Mouse (Mus musculus) limb, embryonic 14.5 days (tissue): Measurements from ENCODE around the gene Pter. TPM values are rescaled to one million over a fixed set of nuclear protein-coding genes. Genes with fewer than 3 reads are reported as not detected.

ENCODE experiments used
- ATAC-seq: fragments of 200-750 bp; cut with Nextera tagmentation; 2 replicates; pipeline ENCODE4 v1.8.0; 2017; ENCODE audit warnings: low read depth, moderate number of reproducible peaks, moderate TSS enrichment; ENCODE audit not compliant: low FRiP score
- DNase-seq: peaks from one replicate; pipeline ENCODE4 v3.0.0-alpha.2; 2015; ENCODE audit warnings: low spot score
- H3K27ac ChIP-seq: fragments of 300-500 bp; sonication (generic); replicated peaks from 2 replicates; pipeline ENCODE4 v1.5.1; 2014; ENCODE audit warnings: low read depth, mild to moderate bottlenecking, low read length, moderate library complexity, mixed read lengths
- H3K27me3 ChIP-seq: fragments of 300-500 bp; sonication (generic); 2 replicates; pipeline ENCODE4 v1.6.1; 2014; ENCODE audit warnings: low read length, mixed read lengths; ENCODE audit not compliant: control insufficient read depth, insufficient read depth
- H3K36me3 ChIP-seq: fragments of 300-500 bp; sonication (generic); 2 replicates; pipeline ENCODE4 v1.6.1; 2014; ENCODE audit warnings: mild to moderate bottlenecking, low read length, moderate library complexity, mixed read lengths; ENCODE audit not compliant: control insufficient read depth, insufficient read depth
- H3K4me1 ChIP-seq: fragments of 300-500 bp; sonication (generic); 2 replicates; pipeline ENCODE4 v1.6.1; 2014; ENCODE audit warnings: antibody characterized with exemption, low read length, mixed read lengths; ENCODE audit not compliant: control insufficient read depth, insufficient read depth
- H3K4me2 ChIP-seq: fragments of 300-500 bp; sonication (generic); replicated peaks from 2 replicates; pipeline ENCODE4 v1.6.1; 2014; ENCODE audit warnings: low read depth, mild to moderate bottlenecking, low read length, moderate library complexity; ENCODE audit not compliant: severe bottlenecking
- H3K4me3 ChIP-seq: fragments of 300-500 bp; sonication (generic); replicated peaks from 2 replicates; pipeline ENCODE4 v1.5.1; 2014; ENCODE audit warnings: low read length
- H3K9ac ChIP-seq: fragments of 300-500 bp; sonication (generic); 2 replicates; pipeline ENCODE4 v1.6.1; 2014; ENCODE audit warnings: mild to moderate bottlenecking, low read depth, low read length, moderate library complexity; ENCODE audit not compliant: severe bottlenecking
- H3K9me3 ChIP-seq: fragments of 300-500 bp; sonication (generic); 2 replicates; pipeline ENCODE4 v1.6.1; 2016; ENCODE audit warnings: low read length; ENCODE audit not compliant: control insufficient read depth
- POLR2A ChIP-seq: fragments of 200-500 bp; IDR thresholded peaks from 2 replicates; pipeline ENCODE4 v1.8.0; 2012; ENCODE audit warnings: inconsistent platforms, mild to moderate bottlenecking, moderate library complexity, borderline replicate concordance; ENCODE audit not compliant: insufficient read depth, insufficient read length; ENCODE audit errors: extremely low read depth
- WGBS: fragments of 180-500 bp; shearing (Covaris S2); extraction: QIAGEN DNeasy Blood & Tissue Kit; methylation state at CpG from one replicate; pipeline ENCODE4 v1.1.7; 2014; 5-methylcytosine and 5-hydroxymethylcytosine counted together
- polyA plus RNA-seq, 2 experiments: library from polyadenylated mRNA; depleted of rRNA in 1 of 2; stranded (reverse) in 1 of 2; unstranded in 1 of 2; fragments of >200 nt; fragmentation: Nextera tagmentation in 1 of 2; extraction: Ambion mirVana in 1 of 2; gene quantifications; 2 replicates each; pipeline versions ENCODE4 v1.2.1 to v1.2.3; 2012 to 2014

Gene Pter
- polyA plus RNA-seq (2012; rRNA removed), result 9.6 and 12.5 TPM in 2 replicates
- polyA plus RNA-seq (2014; fragmentation: Nextera tagmentation; extraction: Ambion mirVana), result 12.9 and 13.1 TPM in 2 replicates

GRCm38 (mm10) chr2:12923804-12924591 is at the start of gene Pter:
Gene Pter (plus strand): TSS chr2:12924041.
- H3K27ac ChIP-seq, result peak within 1 kb of the TSS; percentile 75
- no peaks in the 10 kb centered on the region for H3K9me3 ChIP-seq
- H3K27me3 ChIP-seq, result no peaks in the 10 kb centered on the region
- no peaks in the 10 kb centered on the region for H3K4me1 ChIP-seq
- peak within 1 kb of the TSS; percentile 51 for H3K4me3 ChIP-seq
- H3K36me3 ChIP-seq, result no peaks in the 10 kb centered on the region
- ATAC-seq (peak; percentile 96), DNase-seq (peak; percentile 90)
- H3K9ac ChIP-seq, result peak within 1 kb of the TSS; percentile 59
- under 1% methylated on average over 22 of the region's 24 CpGs for WGBS
- peak within 1 kb of the TSS; percentile 82 for H3K4me2 ChIP-seq
- no peak for TF ChIP-seq POLR2A

- ATAC-seq (no peak), DNase-seq (no peak)
- Histone ChIP-seq H3K9ac (no peak overlapping the region), H3K4me1 (no peaks in the 10 kb centered on the region), H3K9me3 (no peaks in the 10 kb centered on the region), H3K4me3 (no peak overlapping the region), H3K4me2 (no peak overlapping the region), H3K27me3 (no peaks in the 10 kb centered on the region), H3K27ac (no peak overlapping the region), H3K36me3 (no peaks in the 10 kb centered on the region)
- no peak for TF ChIP-seq POLR2A
- WGBS, result 44% methylated on average over 1 of the region's 1 CpGs
These were observed 49.6 kb upstream of the Pter start for GRCm38 (mm10) chr2:12874232-12874631.

- no peaks in the 10 kb centered on the region for H3K9me3 ChIP-seq
- H3K36me3 ChIP-seq, result no peaks in the 10 kb centered on the region
- H3K27ac ChIP-seq, result no peak overlapping the region
- ATAC-seq, result no peak
- no peaks in the 10 kb centered on the region for H3K4me1 ChIP-seq
- no peak overlapping the region for H3K9ac ChIP-seq
- no peak overlapping the region for H3K4me3 ChIP-seq
- TF ChIP-seq POLR2A, result no peak
- H3K4me2 ChIP-seq, result no peak overlapping the region
- no peaks in the 10 kb centered on the region for H3K27me3 ChIP-seq
- no peak for DNase-seq
- WGBS, result 77% methylated on average over 2 of the region's 2 CpGs
These were observed 44.3 kb upstream of the Pter start for GRCm38 (mm10) chr2:12879492-12879891.

- Histone ChIP-seq H3K4me3 (no peak overlapping the region), H3K9ac (no peak overlapping the region), H3K4me1 (no peaks in the 10 kb centered on the region), H3K4me2 (no peak overlapping the region), H3K9me3 (no peaks in the 10 kb centered on the region), H3K27ac (no peak overlapping the region), H3K27me3 (no peaks in the 10 kb centered on the region), H3K36me3 (no peaks in the 10 kb centered on the region)
- WGBS, result 88% methylated on average over 1 of the region's 1 CpGs
- no peak for TF ChIP-seq POLR2A
- no peak for ATAC-seq
- DNase-seq, result no peak
These were observed 42.8 kb upstream of the Pter start for GRCm38 (mm10) chr2:12881009-12881408.

GRCm38 (mm10) chr2:12883276-12883914 is 40.4 kb upstream of the Pter start:
- ATAC-seq (no peak), DNase-seq (no peak)
- H3K27me3 ChIP-seq, result no peaks in the 10 kb centered on the region
- 80% methylated on average over 10 of the region's 10 CpGs for WGBS
- H3K27ac ChIP-seq, result no peak overlapping the region
- H3K36me3 ChIP-seq, result no peaks in the 10 kb centered on the region
- no peaks in the 10 kb centered on the region for H3K4me1 ChIP-seq
- no peak for TF ChIP-seq POLR2A
- H3K9ac ChIP-seq, result no peak overlapping the region
- no peaks in the 10 kb centered on the region for H3K9me3 ChIP-seq
- no peak overlapping the region for H3K4me3 ChIP-seq
- no peak overlapping the region for H3K4me2 ChIP-seq
